Mouse (Mus musculus): ENCODE data around the gene Ms4a12. TPM values are rescaled to one million over a fixed set of nuclear protein-coding genes. Genes with fewer than 3 reads are reported as not detected.

Ms4a12 gene
- not detected for total RNA-seq (2023)

GRCm38 (mm10) chr19:11232348-11232747, at the start of gene Ms4a12:
Gene Ms4a12, minus strand, starts transcription at chr19:11232448.

GRCm38 (mm10) chr19:11266052-11266845, 34.0 kb upstream of the Ms4a12 start, which contains the start of gene Ms4a1:
Gene Ms4a1, minus strand, starts transcription at chr19:11266241.

GRCm38 (mm10) chr19:11196546-11196945, 35.7 kb downstream of the Ms4a12 start, which contains the start of gene Ms4a13:
Gene Ms4a13, minus strand, starts transcription at chr19:11196737.

GRCm38 (mm10) chr19:11165172-11165571, 67.1 kb downstream of the Ms4a12 start, which contains the start of gene 1700025F22Rik:
Gene 1700025F22Rik, minus strand, starts transcription at chr19:11165320.

Other genes with a start within 250 kb of the Ms4a12 start
- not detected for gene Ms4a15, start 239.2 kb downstream of the Ms4a12 start, total RNA-seq (2023)
- gene Ms4a18, start 214.4 kb downstream of the Ms4a12 start, total RNA-seq (2023), result not detected
- gene Ms4a8a, start 151.3 kb downstream of the Ms4a12 start, total RNA-seq (2023), result 1.5 TPM
- not detected for gene 1700017D01Rik, start 101.6 kb downstream of the Ms4a12 start, total RNA-seq (2023)
- gene 1700025F22Rik, start 67.1 kb downstream of the Ms4a12 start, total RNA-seq (2023), result not detected
- not detected for gene Ms4a13, start 35.7 kb downstream of the Ms4a12 start, total RNA-seq (2023)
- 23.8 TPM for gene Ms4a1, start 33.8 kb upstream of the Ms4a12 start, total RNA-seq (2023)
- gene Ms4a5, start 51.4 kb upstream of the Ms4a12 start, total RNA-seq (2023), result not detected
- gene Ms4a14, start 82.0 kb upstream of the Ms4a12 start, total RNA-seq (2023), result not detected
- gene Ms4a7, start 103.7 kb upstream of the Ms4a12 start, total RNA-seq (2023), result not detected
- gene Ms4a4a, start 143.1 kb upstream of the Ms4a12 start, total RNA-seq (2023), result 2.5 TPM
- gene Ms4a4c, start 172.3 kb upstream of the Ms4a12 start, total RNA-seq (2023), result 26.5 TPM
- 839 TPM for gene Ms4a4b, start 211.1 kb upstream of the Ms4a12 start, total RNA-seq (2023)
- gene Ms4a6c, start 236.9 kb upstream of the Ms4a12 start, total RNA-seq (2023), result 40.2 TPM

All from CD4-positive naive resting alpha-beta T cell, adult 57 days (primary cell).